Mouse (Mus musculus) gastrocnemius, adult 8-10 months (tissue): ENCODE results near the gene Pramel7. TPM values are rescaled to one million over a fixed set of nuclear protein-coding genes. Genes with fewer than 3 reads are reported as not detected.
"Not testable (repeated sequence)": the region's sequence is repeated elsewhere in the genome, so short reads cannot be mapped to it uniquely, and the experiment has no call there.

Experiments used
- DNase-seq, 2 experiments: peaks; one replicate each; pipeline ENCODE4 v3.0.0; 2022; ENCODE audit warnings: low spot score in 2 of 2
- total RNA-seq, 4 experiments: library from RNA; stranded (reverse); gene quantifications; 2 replicates each; pipeline ENCODE4 v1.2.4; 2022

The Pramel7 gene
- not detected for total RNA-seq

GRCm38 (mm10) chr2:87496993-87497392, at the start of gene Pramel7:
TSS of gene Pramel7 (minus strand) at chr2:87497093.
- not testable (repeated sequence) for DNase-seq

- no peak for DNase-seq
These were observed 48.5 kb upstream of the Pramel7 start, which contains the start of gene Olfr1128 for GRCm38 (mm10) chr2:87545442-87545841. TSS of gene Olfr1128 (minus strand) at chr2:87545542.

GRCm38 (mm10) chr2:87534826-87535225, 37.9 kb upstream of the Pramel7 start:
- no peak for DNase-seq

GRCm38 (mm10) chr2:87531496-87531895, 34.6 kb upstream of the Pramel7 start, which contains the start of gene Olfr153:
TSS of gene Olfr153 (plus strand) at chr2:87531796.
- no peak for DNase-seq

- DNase-seq: not testable (repeated sequence)
These were observed 29.2 kb upstream of the Pramel7 start for GRCm38 (mm10) chr2:87525899-87526616.

- DNase-seq: no peak
These were observed 23.8 kb upstream of the Pramel7 start for GRCm38 (mm10) chr2:87520651-87521050.

- no peak for DNase-seq
These were observed 19.7 kb upstream of the Pramel7 start for GRCm38 (mm10) chr2:87516581-87516980.

- no peak for DNase-seq
These were observed 18.7 kb upstream of the Pramel7 start for GRCm38 (mm10) chr2:87515457-87516060.

- DNase-seq: no peak
These were observed 18.2 kb upstream of the Pramel7 start for GRCm38 (mm10) chr2:87515046-87515445.

- no peak for DNase-seq
These were observed 9.4 kb upstream of the Pramel7 start, which contains the start of gene Pramel6 for GRCm38 (mm10) chr2:87506265-87506664. TSS of gene Pramel6 (plus strand) at chr2:87506565.

GRCm38 (mm10) chr2:87482276-87482675, 14.6 kb downstream of the Pramel7 start:
- DNase-seq: no peak

GRCm38 (mm10) chr2:87481158-87481557, 15.7 kb downstream of the Pramel7 start:
- DNase-seq: no peak

- DNase-seq: no peak
These were observed 16.7 kb downstream of the Pramel7 start for GRCm38 (mm10) chr2:87480207-87480606.

GRCm38 (mm10) chr2:87461769-87462168, 35.1 kb downstream of the Pramel7 start:
- DNase-seq: no peak

- DNase-seq: no peak
These were observed 43.2 kb downstream of the Pramel7 start, which contains the start of gene Olfr1126 for GRCm38 (mm10) chr2:87453662-87454061. TSS of gene Olfr1126 (plus strand) at chr2:87453962.

Other genes starting within 250 kb of the Pramel7 start
- gene Olfr1115, start 249.1 kb downstream of the Pramel7 start, total RNA-seq: not detected
- not detected for gene Olfr1116, start 229.6 kb downstream of the Pramel7 start, total RNA-seq
- not detected for gene Olfr1118, start 189.5 kb downstream of the Pramel7 start, total RNA-seq
- not detected for gene Olfr1120, start 142.3 kb downstream of the Pramel7 start, total RNA-seq
- gene Olfr1121, start 127.2 kb downstream of the Pramel7 start, total RNA-seq: not detected
- not detected for gene Olfr1122, start 111.2 kb downstream of the Pramel7 start, total RNA-seq
- gene Olfr1123, start 80.5 kb downstream of the Pramel7 start, total RNA-seq: not detected
- gene Olfr1124, start 66.8 kb downstream of the Pramel7 start, total RNA-seq: not detected
- gene Olfr1126, start 43.1 kb downstream of the Pramel7 start, total RNA-seq: not detected
- not detected for gene Pramel6, start 9.5 kb upstream of the Pramel7 start, total RNA-seq
- not detected for gene Olfr153, start 34.7 kb upstream of the Pramel7 start, total RNA-seq
- not detected for gene Olfr1128, start 48.4 kb upstream of the Pramel7 start, total RNA-seq
- not detected for gene Olfr1129, start 76.8 kb upstream of the Pramel7 start, total RNA-seq
- gene Olfr1130, start 109.1 kb upstream of the Pramel7 start, total RNA-seq: not detected
- gene Olfr1131, start 130.0 kb upstream of the Pramel7 start, total RNA-seq: not detected
- gene Olfr1132, start 140.4 kb upstream of the Pramel7 start, total RNA-seq: not detected
- gene Olfr1133, start 150.3 kb upstream of the Pramel7 start, total RNA-seq: not detected
- not detected for gene Olfr1134, start 161.4 kb upstream of the Pramel7 start, total RNA-seq
- gene Olfr1135, start 176.6 kb upstream of the Pramel7 start, total RNA-seq: not detected
- gene Olfr1136, start 196.9 kb upstream of the Pramel7 start, total RNA-seq: not detected
- not detected for gene Olfr1137, start 216.1 kb upstream of the Pramel7 start, total RNA-seq
- gene Olfr1138, start 242.9 kb upstream of the Pramel7 start, total RNA-seq: not detected
- not detected for gene Olfr1140, start 246.7 kb upstream of the Pramel7 start, total RNA-seq